Mouse (Mus musculus): ENCODE data around the gene Arhgap6. TPM values are rescaled to one million over a fixed set of nuclear protein-coding genes. Genes with fewer than 3 reads are reported as not detected.

The Arhgap6 gene
- polyA plus RNA-seq, 1 experiment from 2014 or later, result 4.4 TPM

DNA sequence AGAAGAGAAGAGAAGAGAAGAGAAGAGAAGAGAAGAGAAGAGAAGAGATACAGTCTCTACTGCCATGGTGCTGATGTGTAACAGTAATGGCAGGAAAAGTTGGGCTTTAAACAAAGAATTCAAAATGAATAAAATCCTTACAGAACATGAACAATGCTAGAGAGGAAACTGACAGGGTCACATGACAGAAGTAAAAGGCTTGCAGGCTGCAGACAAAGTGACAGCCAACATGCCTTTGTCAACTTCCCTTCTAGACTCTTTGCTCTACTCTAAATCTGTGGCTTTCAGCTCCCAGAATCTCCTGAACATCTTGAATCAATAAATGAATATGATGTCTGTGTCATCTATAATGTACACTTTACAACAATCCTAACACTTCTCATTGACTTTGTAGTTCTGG lies 542.7 kb downstream of the Arhgap6 start:
- Histone ChIP-seq H3K4me2 (no peak overlapping the region), H3K4me1 (no peaks in the 10 kb centered on the region), H3K36me3 (no peaks in the 10 kb centered on the region), H3K9me3 (no peaks in the 10 kb centered on the region), H3K27me3 (no peaks in the 10 kb centered on the region), H3K27ac (no peak overlapping the region), H3K9ac (no peak overlapping the region), H3K4me3 (no peak overlapping the region)
- no peak for ATAC-seq (ENCODE audit: insufficient number of reproducible peaks, low FRiP score, low TSS enrichment, low read depth)

DNA sequence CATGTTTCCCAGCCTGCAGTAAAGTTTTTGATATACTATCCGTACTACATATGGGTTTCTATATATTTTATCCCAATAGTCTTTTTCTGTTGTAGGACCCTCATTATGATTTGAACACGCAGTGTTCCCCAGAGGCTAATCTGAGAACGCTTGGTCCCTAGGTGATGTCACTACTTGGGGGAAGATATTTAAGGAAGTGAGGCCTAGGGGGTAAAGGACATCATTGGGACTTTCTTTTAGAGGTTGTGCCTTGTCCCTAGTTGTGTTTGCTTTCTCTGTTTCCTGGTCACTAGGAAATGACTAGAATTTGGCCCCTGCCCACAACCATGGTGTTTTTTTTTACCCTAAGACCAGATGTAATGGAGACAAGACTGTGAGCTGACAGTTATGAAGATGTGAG lies 543.3 kb downstream of the Arhgap6 start:
- no peak overlapping the region for H3K27ac ChIP-seq
- H3K4me1 ChIP-seq, result no peaks in the 10 kb centered on the region
- no peak overlapping the region for H3K4me3 ChIP-seq
- H3K9ac ChIP-seq, result no peak overlapping the region
- no peak for ATAC-seq (ENCODE audit: insufficient number of reproducible peaks, low FRiP score, low TSS enrichment, low read depth)
- H3K36me3 ChIP-seq, result no peaks in the 10 kb centered on the region
- no peaks in the 10 kb centered on the region for H3K9me3 ChIP-seq
- WGBS, result 57% methylated on average over 3 of the region's 3 CpGs
- no peaks in the 10 kb centered on the region for H3K27me3 ChIP-seq
- H3K4me2 ChIP-seq, result no peak overlapping the region

Other genes with a start within 250 kb of the Arhgap6 start
- 0.29 and 0.55 TPM in 2 replicates for gene Frmpd4, start 217.9 kb upstream of the Arhgap6 start, polyA plus RNA-seq (2015; fragmentation: Nextera tagmentation; extraction: Ambion mirVana)
- gene Msl3, start 121.2 kb upstream of the Arhgap6 start, polyA plus RNA-seq (2015; fragmentation: Nextera tagmentation; extraction: Ambion mirVana), result 40.6 and 41.7 TPM in 2 replicates